11 mouse cellular contexts compared by ENCODE assay signal in genomic region chr6:97589031-97589430, GRCm38 (mm10).
"Had no signal": no experiment of that assay in that cellular context is flagged by ENCODE, and none has a peak within 500 bp of the region (broad histone marks: within the 10 kb centered on the region; RNA-seq: fewer than 3 reads in every experiment).

No protein-coding gene starts in this region.

- H3K27me3 ChIP-seq: limb, embryonic 12.5 days; liver, embryonic 13.5 days; stomach, embryonic 15.5 days had no signal

- H3K9ac ChIP-seq: limb, embryonic 12.5 days; liver, embryonic 13.5 days; stomach, embryonic 15.5 days had no signal

- DNase-seq: kidney, adult 8-10 months; kidney, postnatal 25 days; liver; liver, embryonic 13.5 days; lung, adult 18-20 months; midbrain, embryonic 14.5 days; right cerebral cortex, postnatal 14 days; thymus, adult 2 months; thymus, postnatal 36 days had no signal

- H3K4me2 ChIP-seq: limb, embryonic 12.5 days; liver, embryonic 13.5 days; stomach, embryonic 15.5 days had no signal

- H3K9me3 ChIP-seq: limb, embryonic 12.5 days; liver, embryonic 13.5 days; stomach, embryonic 15.5 days had no signal

- H3K4me3 ChIP-seq: limb, embryonic 12.5 days; liver, embryonic 13.5 days; stomach, embryonic 15.5 days had no signal

- H3K4me1 ChIP-seq: limb, embryonic 12.5 days; liver, embryonic 13.5 days; stomach, embryonic 15.5 days had no signal

- H3K27ac ChIP-seq: limb, embryonic 12.5 days; liver, embryonic 13.5 days; stomach, embryonic 15.5 days had no signal

- H3K36me3 ChIP-seq: limb, embryonic 12.5 days; liver, embryonic 13.5 days; stomach, embryonic 15.5 days had no signal
